Mouse (Mus musculus) adrenal gland, postnatal 14 days (tissue): ENCODE measurements around the gene Adra2c. TPM values are rescaled to one million over a fixed set of nuclear protein-coding genes. Genes with fewer than 3 reads are reported as not detected.
A peak's percentile ranks its signal among the peaks of the same experiment; 100 is the strongest.

Source experiments
- DNase-seq: peaks from one replicate; pipeline ENCODE4 v3.0.0; 2021; ENCODE audit warnings: mixed read lengths
- long read RNA-seq, 2 experiments: library from polyadenylated mRNA; stranded (forward); transcript quantifications; one replicate each; pipeline ENCODE4 v2.0.0; 2021
- total RNA-seq: library from RNA; stranded (reverse); gene quantifications from 2 replicates; pipeline ENCODE4 v1.2.3, GENCODE M21; 2021

Adra2c gene
- 0.30 and 0.83 TPM in 2 replicates for total RNA-seq
- long read RNA-seq, experiment 1, partial matches to known transcripts, result 0 of 3 reads
- long read RNA-seq, experiment 1, other reads (novel, unspliced or antisense), result 0 of 3 reads
- long read RNA-seq, experiment 2, transcript Adra2c-201 (1 exons, 3,445 nt), result major isoform, 5 of 5 reads
- long read RNA-seq, experiment 2, partial matches to known transcripts, result 0 of 5 reads
- long read RNA-seq, experiment 2, other reads (novel, unspliced or antisense), result 0 of 5 reads

- DNase-seq, result no peak
Measured at GRCm38 (mm10) chr5:35278019-35278418, at the start of gene Adra2c. TSS of gene Adra2c (plus strand) at chr5:35278319.

DNA sequence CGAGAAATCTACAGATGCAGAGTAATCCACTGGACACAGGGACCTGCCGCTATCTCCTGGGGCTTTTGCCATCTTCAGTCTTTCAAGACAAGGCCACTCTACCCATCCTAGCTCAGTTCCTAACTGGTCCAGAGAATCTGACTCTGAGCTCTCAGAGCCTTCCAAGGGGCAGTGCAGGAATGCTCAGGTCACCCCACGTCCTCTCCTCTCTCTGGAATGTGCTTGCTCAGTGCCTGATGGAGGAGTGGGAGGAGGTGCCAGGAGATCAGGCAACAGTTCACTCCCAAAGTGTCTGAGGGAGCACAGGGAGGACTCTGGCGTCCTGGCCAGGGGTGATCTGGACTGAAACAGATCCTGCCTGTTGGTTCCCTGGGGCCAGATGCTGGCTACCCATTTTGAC, 45.0 kb upstream of the Adra2c start:
- DNase-seq, result peak; percentile 0

GRCm38 (mm10) chr5:35237757-35238156, 40.4 kb upstream of the Adra2c start:
- no peak for DNase-seq

DNA sequence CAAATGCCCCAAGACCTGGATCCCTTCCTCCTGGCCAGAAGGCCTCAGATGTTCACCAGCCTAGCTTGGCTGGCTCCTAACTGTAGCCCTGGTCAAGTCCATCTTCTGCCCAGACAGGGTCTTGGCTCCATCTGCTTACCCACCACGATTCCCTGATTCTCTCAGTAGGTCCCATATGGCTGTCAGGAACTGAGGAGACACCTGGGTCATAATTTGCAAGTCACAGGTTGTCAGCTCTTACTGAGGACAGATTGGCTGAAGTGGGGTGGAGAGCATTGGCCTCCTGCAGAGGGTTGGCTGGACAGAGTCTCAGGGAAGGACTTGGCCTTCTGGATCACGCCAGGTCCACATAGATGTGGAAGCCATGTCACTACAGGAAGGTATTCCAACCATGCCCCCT, 39.5 kb upstream of the Adra2c start:
- DNase-seq, result no peak

- DNase-seq, result no peak
Measured at GRCm38 (mm10) chr5:35241556-35241955, 36.6 kb upstream of the Adra2c start.

DNA sequence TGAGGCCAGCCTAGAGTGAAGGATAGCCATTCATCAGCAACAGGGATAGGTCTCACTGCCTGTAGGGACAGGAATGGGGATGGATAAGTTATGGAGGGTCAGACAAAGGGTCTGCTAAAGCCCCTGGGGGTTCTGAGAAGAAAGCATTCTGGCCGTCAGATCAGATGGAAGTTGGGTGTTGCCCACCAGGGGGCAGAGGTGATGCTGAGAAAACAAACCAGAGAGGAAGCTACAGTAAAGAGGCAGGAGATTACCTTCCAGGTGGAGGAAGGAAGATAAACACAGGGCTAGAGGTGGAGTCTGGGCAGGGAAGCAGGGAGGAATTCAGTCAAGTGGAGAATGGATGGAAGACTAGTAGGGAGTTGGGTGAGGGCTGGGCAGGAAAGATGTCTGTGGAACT, 33.9 kb upstream of the Adra2c start:
- DNase-seq, result no peak

- DNase-seq, result peak; percentile 16
Measured at GRCm38 (mm10) chr5:35245555-35246273, 32.4 kb upstream of the Adra2c start.

DNA sequence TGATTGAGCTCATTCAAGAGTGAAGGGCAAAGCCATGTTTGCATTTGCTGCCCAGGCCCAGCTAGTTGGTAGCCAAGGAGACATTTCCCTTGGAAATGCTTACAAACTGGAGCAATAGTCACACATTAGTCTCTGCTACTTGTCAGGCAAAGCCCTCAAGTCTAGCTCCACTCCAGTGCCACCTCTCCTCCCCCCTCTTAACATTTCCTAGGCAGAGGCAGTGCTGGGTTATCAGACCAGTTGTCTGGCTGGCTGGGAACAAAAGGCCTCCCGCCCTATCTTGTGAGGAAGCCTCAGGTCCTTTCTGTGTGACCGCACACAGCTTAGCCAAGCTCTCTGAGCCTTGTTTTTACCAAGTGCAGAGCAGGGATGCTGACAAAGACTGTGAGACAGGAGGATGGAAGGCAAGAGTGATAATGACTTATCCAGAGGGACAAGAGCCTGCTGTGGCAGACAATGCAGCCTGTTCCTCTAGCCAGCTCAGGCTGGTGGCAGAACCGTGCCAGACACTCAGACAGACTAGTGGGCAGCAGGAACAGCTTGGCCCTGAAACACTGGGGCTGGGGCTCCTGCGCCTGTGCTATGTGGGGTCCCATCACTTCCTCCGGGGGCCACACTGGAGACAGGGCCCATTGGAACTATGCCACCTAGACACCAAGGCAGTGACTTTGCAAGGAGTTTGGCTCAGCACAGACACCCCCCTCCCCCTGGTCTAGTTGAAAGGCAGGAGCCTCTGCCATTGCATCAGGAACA, 23.0 kb upstream of the Adra2c start:
- no peak for DNase-seq

GRCm38 (mm10) chr5:35263716-35264115, 14.4 kb upstream of the Adra2c start:
- DNase-seq, result no peak

GRCm38 (mm10) chr5:35267486-35267885, 10.6 kb upstream of the Adra2c start:
- no peak for DNase-seq

GRCm38 (mm10) chr5:35275356-35275755, 2.8 kb upstream of the Adra2c start:
- no peak for DNase-seq

GRCm38 (mm10) chr5:35278741-35279695, 899 bp downstream of the Adra2c start:
- peak; percentile 62 for DNase-seq

- no peak for DNase-seq
Measured at GRCm38 (mm10) chr5:35279696-35280001, 1.5 kb downstream of the Adra2c start.

- DNase-seq, result peak; percentile 12
Measured at GRCm38 (mm10) chr5:35280002-35280782, 2.1 kb downstream of the Adra2c start.

GRCm38 (mm10) chr5:35280783-35281165, 2.7 kb downstream of the Adra2c start:
- no peak for DNase-seq

GRCm38 (mm10) chr5:35285281-35285680, 7.2 kb downstream of the Adra2c start:
- DNase-seq, result peak; percentile 20

GRCm38 (mm10) chr5:35286190-35286589, 8.1 kb downstream of the Adra2c start:
- no peak for DNase-seq

DNA sequence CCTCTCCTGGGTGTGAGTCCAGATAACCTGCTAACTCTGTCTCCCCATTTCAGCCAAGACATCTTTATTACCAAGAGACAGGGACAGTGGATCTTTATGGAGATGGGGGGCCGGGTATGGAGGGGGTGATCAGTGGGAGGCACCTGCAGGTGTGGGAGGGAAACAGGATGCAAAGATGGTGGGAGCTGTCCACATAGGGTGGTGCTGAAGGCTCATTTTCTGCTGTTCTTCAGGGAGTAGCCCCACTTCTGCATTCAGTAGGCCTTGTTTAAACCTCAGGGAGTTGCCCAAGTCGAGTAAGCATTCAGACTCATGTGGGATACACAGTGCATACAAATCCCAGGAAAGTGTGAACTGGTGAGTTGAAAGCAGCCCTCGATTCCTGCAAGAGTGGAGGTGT, 21.5 kb downstream of the Adra2c start:
- peak; percentile 58 for DNase-seq

- no peak for DNase-seq
Measured at GRCm38 (mm10) chr5:35304191-35304590, 26.1 kb downstream of the Adra2c start.

GRCm38 (mm10) chr5:35305332-35305731, 27.2 kb downstream of the Adra2c start:
- DNase-seq, result no peak

DNA sequence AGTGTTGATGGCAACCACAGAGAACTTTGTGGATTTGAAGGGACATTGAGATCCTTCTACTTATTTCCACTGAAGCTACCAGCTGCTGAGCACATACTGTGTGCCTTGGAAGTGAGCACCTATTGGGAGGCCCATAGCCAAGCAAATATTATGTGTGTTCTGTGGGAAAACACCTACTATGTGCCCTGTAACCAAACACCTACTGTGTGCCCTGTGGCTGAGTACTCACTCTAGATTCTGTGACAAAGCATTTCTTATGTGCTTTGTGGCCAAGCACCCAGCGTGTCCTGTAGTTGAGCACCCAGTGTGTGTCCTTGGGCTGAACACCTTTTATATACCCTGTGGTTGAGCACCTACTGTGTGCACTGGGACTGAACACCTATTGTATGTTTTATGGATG, 28.6 kb downstream of the Adra2c start:
- no peak for DNase-seq
